Mouse (Mus musculus) heart, postnatal 0 days (tissue): ENCODE results near the gene Lrig1. TPM values are rescaled to one million over a fixed set of nuclear protein-coding genes. Genes with fewer than 3 reads are reported as not detected.
A peak's percentile ranks its signal among the peaks of the same experiment; 100 is the strongest.

Source experiments
- ATAC-seq: fragments of 200-750 bp; cut with Nextera tagmentation; 2 replicates; pipeline ENCODE4 v1.8.0; 2017; ENCODE audit warnings: low read depth, moderate number of reproducible peaks, moderate library complexity; ENCODE audit not compliant: insufficient read depth
- DNase-seq: peaks from one replicate; pipeline ENCODE4 v3.0.0-alpha.2; 2016; ENCODE audit warnings: low spot score
- H3K27ac ChIP-seq: fragments of 300-500 bp; sonication (generic); 2 replicates; pipeline ENCODE4 v1.5.1; 2014; ENCODE audit warnings: low read depth, mild to moderate bottlenecking
- H3K27me3 ChIP-seq: fragments of 300-500 bp; sonication (generic); 2 replicates; pipeline ENCODE4 v1.6.1; 2014; ENCODE audit warnings: low read length, mixed read lengths; ENCODE audit not compliant: control insufficient read depth, insufficient read depth
- H3K36me3 ChIP-seq: fragments of 300-500 bp; sonication (generic); replicated peaks from 2 replicates; pipeline ENCODE4 v1.6.1; 2014; ENCODE audit warnings: low read length, mixed read lengths; ENCODE audit not compliant: control insufficient read depth, insufficient read depth
- H3K4me1 ChIP-seq: fragments of 300-500 bp; sonication (generic); 2 replicates; pipeline ENCODE4 v1.6.1; 2014; ENCODE audit warnings: antibody characterized with exemption; ENCODE audit not compliant: control insufficient read depth, insufficient read depth
- H3K4me2 ChIP-seq: fragments of 300-500 bp; sonication (generic); 2 replicates; pipeline ENCODE4 v1.6.1; 2014; ENCODE audit warnings: low read depth, mild to moderate bottlenecking, low read length, moderate library complexity
- H3K4me3 ChIP-seq: fragments of 300-500 bp; sonication (generic); 2 replicates; pipeline ENCODE4 v1.5.1; 2014; ENCODE audit warnings: low read depth, low read length
- H3K9ac ChIP-seq: fragments of 300-500 bp; sonication (generic); replicated peaks from 2 replicates; pipeline ENCODE4 v1.6.1; 2014; ENCODE audit warnings: low read depth, low read length, mixed read lengths
- H3K9me3 ChIP-seq: fragments of 300-500 bp; sonication (generic); replicated peaks from 2 replicates; pipeline ENCODE4 v1.6.1; 2016; ENCODE audit warnings: low read length; ENCODE audit not compliant: control insufficient read depth
- CTCF ChIP-seq: IDR thresholded peaks from 2 replicates; pipeline ENCODE4 v1.5.1; 2016; ENCODE audit warnings: antibody characterized with exemption, control low read depth, low read depth
- EP300 ChIP-seq: IDR thresholded peaks from 2 replicates; pipeline ENCODE4 v1.6.1; 2016; ENCODE audit warnings: antibody characterized with exemption, low read depth
- WGBS: fragments of 180-500 bp; shearing (Covaris S2); extraction: QIAGEN DNeasy Blood & Tissue Kit; methylation state at CpG from one replicate; pipeline ENCODE4 v1.1.7; 2014; 5-methylcytosine and 5-hydroxymethylcytosine counted together
- polyA plus RNA-seq: library from polyadenylated mRNA; unstranded; fragments of >200 nt; fragmentation: Nextera tagmentation; extraction: Ambion mirVana; gene quantifications from 2 replicates; pipeline ENCODE4 v1.2.1, GENCODE M21; 2015
- total RNA-seq: library from RNA; depleted of rRNA; stranded (reverse); fragments of >200 nt; gene quantifications from 2 replicates; pipeline ENCODE4 v1.2.3, GENCODE M21; 2014; ENCODE audit warnings: low replicate concordance

Lrig1 gene
- total and polyA plus RNA-seq, 2 experiments from 2014 or later, result 7.1 to 54.3 TPM

GRCm38 (mm10) chr6:94657204-94658135 is 42.5 kb downstream of the Lrig1 start:
- no peak overlapping the region for H3K9ac ChIP-seq
- H3K27me3 ChIP-seq, result no peaks in the 10 kb centered on the region
- ATAC-seq (no peak), DNase-seq (no peak)
- peak overlapping the region; percentile 30 for H3K27ac ChIP-seq
- H3K4me2 ChIP-seq, result peak overlapping the region; percentile 21; the same call in 1 of the 2 replicates
- H3K9me3 ChIP-seq, result no peaks in the 10 kb centered on the region
- TF ChIP-seq EP300, result no peak
- WGBS, result 45% methylated on average over 12 of the region's 12 CpGs
- H3K36me3 ChIP-seq, result peaks cover 8% of the 10 kb centered on the region; the same call in 1 of the 2 replicates
- H3K4me3 ChIP-seq, result no peak overlapping the region
- H3K4me1 ChIP-seq, result peaks cover 26% of the 10 kb centered on the region

GRCm38 (mm10) chr6:94655818-94656478 is 44.0 kb downstream of the Lrig1 start:
- no peak overlapping the region for H3K4me2 ChIP-seq
- TF ChIP-seq CTCF (no peak), EP300 (no peak)
- H3K27me3 ChIP-seq, result no peaks in the 10 kb centered on the region
- peaks cover 8% of the 10 kb centered on the region; the same call in 1 of the 2 replicates for H3K36me3 ChIP-seq
- peaks cover 18% of the 10 kb centered on the region for H3K4me1 ChIP-seq
- 51% methylated on average over 5 of the region's 5 CpGs for WGBS
- no peak overlapping the region for H3K4me3 ChIP-seq
- DNase-seq (no peak), ATAC-seq (no peak)
- H3K9me3 ChIP-seq, result no peaks in the 10 kb centered on the region
- H3K9ac ChIP-seq, result no peak overlapping the region
- H3K27ac ChIP-seq, result no peak overlapping the region

GRCm38 (mm10) chr6:94653388-94654316 is 46.3 kb downstream of the Lrig1 start:
- WGBS, result 82% methylated on average over 10 of the region's 10 CpGs
- ATAC-seq, result no peak
- Histone ChIP-seq H3K27me3 (no peaks in the 10 kb centered on the region), H3K36me3 (peaks cover 8% of the 10 kb centered on the region; the same call in 1 of the 2 replicates), H3K4me3 (no peak overlapping the region), H3K4me2 (no peak overlapping the region), H3K27ac (no peak overlapping the region), H3K4me1 (peaks cover 24% of the 10 kb centered on the region), H3K9ac (no peak overlapping the region), H3K9me3 (no peaks in the 10 kb centered on the region)
- no peak for TF ChIP-seq CTCF
- no peak for TF ChIP-seq EP300
- no peak for DNase-seq

GRCm38 (mm10) chr6:94652659-94653213 is 47.2 kb downstream of the Lrig1 start:
- 67% methylated on average over 6 of the region's 6 CpGs for WGBS
- no peak overlapping the region for H3K4me3 ChIP-seq
- H3K4me1 ChIP-seq, result peaks cover 24% of the 10 kb centered on the region
- DNase-seq (no peak), ATAC-seq (no peak)
- TF ChIP-seq CTCF (no peak), EP300 (no peak)
- H3K4me2 ChIP-seq, result no peak overlapping the region
- no peak overlapping the region for H3K27ac ChIP-seq
- no peak overlapping the region for H3K9ac ChIP-seq
- peaks cover 8% of the 10 kb centered on the region; the same call in 1 of the 2 replicates for H3K36me3 ChIP-seq
- H3K9me3 ChIP-seq, result no peaks in the 10 kb centered on the region
- no peaks in the 10 kb centered on the region for H3K27me3 ChIP-seq

GRCm38 (mm10) chr6:94651541-94651940 is 48.4 kb downstream of the Lrig1 start:
- WGBS, result 72% methylated on average over 17 of the region's 17 CpGs
- ATAC-seq (no peak), DNase-seq (no peak)
- Histone ChIP-seq H3K9ac (no peak overlapping the region), H3K36me3 (peaks cover 8% of the 10 kb centered on the region; the same call in 1 of the 2 replicates), H3K4me2 (no peak overlapping the region), H3K27ac (no peak overlapping the region), H3K4me3 (no peak overlapping the region), H3K9me3 (no peaks in the 10 kb centered on the region), H3K27me3 (no peaks in the 10 kb centered on the region), H3K4me1 (peaks cover 27% of the 10 kb centered on the region)
- no peak for TF ChIP-seq EP300
- no peak for TF ChIP-seq CTCF
